Mouse (Mus musculus) midbrain, embryonic 16.5 days (tissue): ENCODE results near the gene Ino80d. TPM values are rescaled to one million over a fixed set of nuclear protein-coding genes. Genes with fewer than 3 reads are reported as not detected.
A peak's percentile ranks its signal among the peaks of the same experiment; 100 is the strongest.

Source experiments
- ATAC-seq: fragments of 200-750 bp; cut with Nextera tagmentation; 2 replicates; pipeline ENCODE4 v1.8.0; 2017; ENCODE audit warnings: moderate TSS enrichment
- H3K27ac ChIP-seq: fragments of 300-500 bp; sonication (generic); 2 replicates; pipeline ENCODE4 v1.5.1; 2014; ENCODE audit warnings: mild to moderate bottlenecking, low read length, mixed read lengths
- H3K27me3 ChIP-seq: fragments of 300-500 bp; sonication (generic); 2 replicates; pipeline ENCODE4 v1.6.1; 2014; ENCODE audit warnings: low read depth, low read length, mixed read lengths; ENCODE audit not compliant: control insufficient read depth, insufficient read depth
- H3K36me3 ChIP-seq: fragments of 300-500 bp; sonication (generic); 2 replicates; pipeline ENCODE4 v1.6.1; 2014; ENCODE audit warnings: mild to moderate bottlenecking, low read length, moderate library complexity, mixed read lengths; ENCODE audit not compliant: control insufficient read depth, insufficient read depth
- H3K4me1 ChIP-seq: fragments of 300-500 bp; sonication (generic); 2 replicates; pipeline ENCODE4 v1.6.1; 2014; ENCODE audit warnings: mild to moderate bottlenecking, low read length, mixed read lengths; ENCODE audit not compliant: control insufficient read depth, insufficient read depth
- H3K4me2 ChIP-seq: fragments of 300-500 bp; sonication (generic); 2 replicates; pipeline ENCODE4 v1.6.1; 2014; ENCODE audit warnings: mild to moderate bottlenecking, low read length, mixed read lengths
- H3K4me3 ChIP-seq: fragments of 300-500 bp; sonication (generic); 2 replicates; pipeline ENCODE4 v1.5.1; 2014; ENCODE audit warnings: low read depth, mild to moderate bottlenecking, low read length, moderate library complexity, mixed read lengths
- H3K9ac ChIP-seq: fragments of 300-500 bp; sonication (generic); 2 replicates; pipeline ENCODE4 v1.6.1; 2014; ENCODE audit warnings: low read depth, low read length, mixed read lengths
- H3K9me3 ChIP-seq: fragments of 300-500 bp; sonication (generic); replicated peaks from 2 replicates; pipeline ENCODE4 v1.6.1; 2014; ENCODE audit warnings: mild to moderate bottlenecking, low read length, mixed read lengths; ENCODE audit not compliant: control insufficient read depth, poor library complexity, severe bottlenecking
- WGBS: fragments of 180-500 bp; shearing (Covaris S2); extraction: QIAGEN DNeasy Blood & Tissue Kit; methylation state at CpG from one replicate; pipeline ENCODE4 v1.1.7; 2014; 5-methylcytosine and 5-hydroxymethylcytosine counted together
- polyA plus RNA-seq: library from polyadenylated mRNA; unstranded; fragments of >200 nt; fragmentation: Nextera tagmentation; extraction: Ambion mirVana; gene quantifications from 2 replicates; pipeline ENCODE4 v1.2.1, GENCODE M21; 2015

Ino80d gene
- polyA plus RNA-seq, 1 experiment from 2014 or later: 8.9 TPM

DNA sequence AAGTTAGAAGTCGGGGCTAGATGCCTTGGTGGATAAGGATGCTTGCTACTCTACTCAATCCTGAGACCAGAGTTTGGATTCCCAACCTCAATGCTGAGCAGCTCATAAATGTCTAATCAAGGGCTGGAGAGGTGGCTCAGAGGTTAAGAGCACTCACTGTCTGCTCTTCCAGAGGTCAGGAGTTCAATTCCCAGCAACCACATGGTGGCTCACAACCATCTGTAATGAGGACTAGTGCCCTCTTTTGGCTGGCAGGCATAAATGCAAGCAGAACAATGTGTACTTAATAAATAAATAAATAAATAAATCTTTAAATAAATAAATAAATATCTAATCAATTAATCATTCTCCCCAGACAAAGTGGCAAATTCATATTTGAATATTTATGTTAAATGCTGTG lies 25.9 kb downstream of the Ino80d start:
- no peak overlapping the region for H3K4me2 ChIP-seq
- no peak overlapping the region for H3K9ac ChIP-seq
- H3K27ac ChIP-seq: no peak overlapping the region
- H3K27me3 ChIP-seq: no peaks in the 10 kb centered on the region
- H3K4me3 ChIP-seq: no peak overlapping the region
- H3K4me1 ChIP-seq: no peaks in the 10 kb centered on the region
- no peak for ATAC-seq
- peaks cover 36% of the 10 kb centered on the region for H3K36me3 ChIP-seq
- no peaks in the 10 kb centered on the region for H3K9me3 ChIP-seq
- WGBS: 92% methylated on average over 1 of the region's 1 CpGs

DNA sequence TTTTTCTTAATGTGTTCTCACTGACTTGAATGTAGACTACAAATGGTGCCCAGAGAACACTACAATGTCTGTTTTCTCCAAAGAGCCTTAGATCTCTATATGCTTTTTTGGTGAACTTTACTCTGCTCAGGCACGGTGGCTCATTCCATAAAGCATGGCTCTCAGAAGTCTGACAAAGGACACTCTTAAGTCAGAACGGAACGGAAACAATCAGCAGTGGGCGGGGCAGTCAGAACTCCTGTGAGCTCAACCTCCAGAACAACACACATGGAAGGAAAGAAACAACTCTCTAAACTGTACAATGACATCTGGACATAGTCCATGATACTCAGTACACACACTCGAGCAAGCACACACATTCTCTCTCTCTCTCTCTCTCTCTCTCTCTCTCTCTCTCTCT lies 34.2 kb downstream of the Ino80d start:
- Histone ChIP-seq H3K4me1 (no peaks in the 10 kb centered on the region), H3K4me2 (no peak overlapping the region), H3K4me3 (no peak overlapping the region), H3K9me3 (no peaks in the 10 kb centered on the region), H3K27me3 (no peaks in the 10 kb centered on the region), H3K9ac (no peak overlapping the region), H3K27ac (no peak overlapping the region), H3K36me3 (peaks cover 14% of the 10 kb centered on the region)
- WGBS: 88% methylated on average over 5 of the region's 5 CpGs
- no peak for ATAC-seq

DNA sequence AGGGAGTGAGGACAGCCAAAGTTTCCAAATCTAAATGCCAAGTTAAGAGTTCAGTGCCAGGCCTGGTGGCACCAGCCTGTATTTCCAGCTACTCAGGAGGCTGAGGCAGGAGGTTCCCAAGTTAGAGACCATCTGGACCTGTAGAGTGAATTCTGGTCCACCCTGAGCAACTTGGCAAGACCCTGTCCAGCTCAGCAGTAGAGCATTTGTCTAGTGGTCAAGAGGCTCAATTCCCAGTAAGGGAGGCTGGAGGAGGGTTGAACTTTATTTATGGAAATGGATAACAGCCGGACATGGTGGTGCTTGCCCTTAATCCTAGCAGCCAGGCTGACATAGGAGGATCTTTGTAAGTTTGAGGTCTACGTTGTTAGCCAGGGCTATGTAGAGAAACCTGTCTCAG lies 38.1 kb downstream of the Ino80d start:
- H3K36me3 ChIP-seq: peaks cover 29% of the 10 kb centered on the region
- WGBS: 90% methylated on average over 2 of the region's 2 CpGs
- ATAC-seq: no peak

DNA sequence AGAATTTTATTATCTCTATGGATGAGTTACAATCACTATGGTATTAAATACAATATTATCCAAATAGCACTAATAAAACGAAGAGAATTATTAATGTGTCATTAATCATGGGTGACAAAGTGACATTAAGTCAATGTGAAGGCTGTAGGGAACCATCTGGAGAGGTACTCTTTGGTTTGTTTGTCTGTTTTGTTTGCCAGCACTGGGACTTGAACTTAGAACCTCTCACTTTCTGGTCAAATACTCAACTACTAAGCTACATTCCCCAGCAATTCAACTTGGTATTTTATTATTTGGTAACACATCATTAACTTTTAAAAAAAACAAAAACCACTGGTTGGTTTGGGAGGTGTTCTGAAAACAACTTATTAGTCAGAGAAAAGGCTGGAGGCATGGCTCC lies 43.1 kb downstream of the Ino80d start:
- WGBS: 97% methylated on average over 1 of the region's 1 CpGs
- no peak overlapping the region for H3K27ac ChIP-seq
- H3K9ac ChIP-seq: no peak overlapping the region
- no peak overlapping the region for H3K4me2 ChIP-seq
- no peaks in the 10 kb centered on the region for H3K4me1 ChIP-seq
- ATAC-seq: no peak
- no peak overlapping the region for H3K4me3 ChIP-seq
- H3K9me3 ChIP-seq: peaks cover 5% of the 10 kb centered on the region; the same call in 1 of the 2 replicates
- no peaks in the 10 kb centered on the region for H3K27me3 ChIP-seq
- H3K36me3 ChIP-seq: peaks cover 40% of the 10 kb centered on the region

More for the DNA sequence above, 38.1 kb downstream of the Ino80d start:
- Histone ChIP-seq H3K4me3 (no peak overlapping the region), H3K4me1 (no peaks in the 10 kb centered on the region), H3K9me3 (no peaks in the 10 kb centered on the region), H3K27me3 (no peaks in the 10 kb centered on the region), H3K4me2 (no peak overlapping the region), H3K9ac (no peak overlapping the region), H3K27ac (no peak overlapping the region)

DNA sequence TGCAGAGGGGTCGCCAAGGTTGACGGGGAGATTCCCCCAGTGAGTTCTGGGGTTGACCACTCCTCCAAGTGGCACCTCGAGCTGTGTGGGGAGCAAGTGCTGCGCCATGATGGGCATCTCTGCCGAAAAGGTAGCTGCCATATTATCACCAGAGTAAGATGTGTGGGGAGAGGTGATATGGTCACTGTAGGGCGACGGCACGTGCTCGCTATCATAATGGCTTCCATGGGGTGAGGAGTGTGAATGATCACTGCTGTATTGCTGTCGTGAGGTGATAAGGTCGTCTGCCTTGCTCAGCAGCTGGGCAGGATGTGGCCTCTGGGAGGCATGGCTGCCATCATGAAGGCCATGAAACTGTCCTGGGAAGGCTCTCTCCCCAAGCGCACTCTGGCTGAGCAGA lies 56.1 kb downstream of the Ino80d start:
- Histone ChIP-seq H3K27ac (no peak overlapping the region), H3K9me3 (no peaks in the 10 kb centered on the region), H3K9ac (no peak overlapping the region), H3K4me3 (no peak overlapping the region), H3K4me2 (no peak overlapping the region), H3K36me3 (peaks cover 39% of the 10 kb centered on the region), H3K27me3 (no peaks in the 10 kb centered on the region), H3K4me1 (no peaks in the 10 kb centered on the region; the same call in 1 of the 2 replicates)
- 94% methylated on average over 12 of the region's 12 CpGs for WGBS
- ATAC-seq: no peak

DNA sequence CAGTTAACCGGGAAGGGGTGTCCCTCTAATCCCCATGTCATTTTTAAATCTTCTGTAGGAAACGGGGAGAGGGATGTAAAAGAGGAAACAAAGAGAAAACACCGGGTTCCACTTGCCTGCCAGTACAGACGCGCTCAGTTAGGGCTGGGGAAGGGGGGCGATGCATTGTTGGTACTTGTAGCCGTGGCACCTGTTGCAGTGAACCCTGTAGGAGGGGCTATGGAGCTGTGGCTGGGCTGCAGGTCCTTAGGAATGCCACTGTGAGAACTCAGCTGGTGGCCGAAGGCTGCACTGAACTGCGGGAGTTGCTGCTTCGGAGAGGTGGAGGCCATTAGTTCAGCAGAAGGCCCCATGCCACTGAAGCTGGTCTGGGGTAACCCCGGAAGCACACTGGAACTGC lies 56.6 kb downstream of the Ino80d start:
- ATAC-seq: no peak
- Histone ChIP-seq H3K27ac (no peak overlapping the region), H3K4me3 (no peak overlapping the region), H3K9ac (no peak overlapping the region), H3K9me3 (no peaks in the 10 kb centered on the region), H3K4me2 (no peak overlapping the region), H3K36me3 (peaks cover 37% of the 10 kb centered on the region), H3K27me3 (no peaks in the 10 kb centered on the region), H3K4me1 (no peaks in the 10 kb centered on the region; the same call in 1 of the 2 replicates)
- 78% methylated on average over 11 of the region's 11 CpGs for WGBS

DNA sequence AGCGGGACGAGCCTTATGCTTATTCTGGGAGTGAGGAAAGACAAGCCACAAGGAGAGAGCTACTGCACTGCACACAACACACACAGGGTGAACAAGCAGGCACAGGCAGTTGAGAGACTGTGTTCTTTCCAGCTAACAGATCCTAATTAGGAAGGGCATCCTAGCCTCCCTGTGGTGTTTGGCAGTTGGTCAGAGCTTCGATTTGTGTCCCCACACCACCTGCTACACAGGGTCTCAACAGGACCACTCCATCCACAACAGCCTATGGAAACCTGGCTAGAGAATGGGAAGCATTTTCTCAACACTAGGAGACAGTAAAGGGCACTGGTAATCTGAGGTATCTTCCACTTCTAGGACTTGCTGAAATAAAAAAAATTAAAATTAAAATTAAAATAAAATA lies 57.1 kb downstream of the Ino80d start:
- no peaks in the 10 kb centered on the region for H3K9me3 ChIP-seq
- ATAC-seq: no peak
- no peaks in the 10 kb centered on the region; the same call in 1 of the 2 replicates for H3K4me1 ChIP-seq
- WGBS: 82% methylated on average over 3 of the region's 3 CpGs
- peaks cover 37% of the 10 kb centered on the region for H3K36me3 ChIP-seq
- H3K4me2 ChIP-seq: no peak overlapping the region
- H3K27me3 ChIP-seq: no peaks in the 10 kb centered on the region
- H3K27ac ChIP-seq: no peak overlapping the region
- no peak overlapping the region for H3K9ac ChIP-seq
- no peak overlapping the region for H3K4me3 ChIP-seq

DNA sequence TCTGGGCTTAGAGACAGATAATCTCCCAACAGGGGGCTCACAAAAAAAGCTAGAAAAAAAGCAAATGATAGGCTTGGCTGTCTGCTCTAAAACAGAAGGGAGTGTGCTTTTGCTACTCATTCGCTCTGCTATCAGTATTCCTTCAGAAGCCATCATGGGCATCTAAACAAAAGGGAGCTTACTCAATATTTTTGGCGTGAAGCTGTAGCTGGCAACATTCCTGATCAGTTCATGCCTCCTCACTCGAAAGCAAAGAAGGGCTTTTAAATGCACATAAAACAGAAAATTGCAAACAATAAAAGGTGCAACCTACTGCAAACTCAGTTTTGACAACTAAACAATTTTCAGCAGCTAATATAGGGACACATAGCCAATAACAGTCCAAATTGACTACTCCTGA lies 59.1 kb downstream of the Ino80d start:
- peak overlapping the region; percentile 4; the same call in 1 of the 2 replicates for H3K27ac ChIP-seq
- no peak overlapping the region for H3K4me2 ChIP-seq
- H3K4me1 ChIP-seq: no peaks in the 10 kb centered on the region; the same call in 1 of the 2 replicates
- H3K9me3 ChIP-seq: no peaks in the 10 kb centered on the region
- WGBS: 42% methylated on average over 3 of the region's 3 CpGs
- H3K9ac ChIP-seq: no peak overlapping the region
- peaks cover 23% of the 10 kb centered on the region for H3K36me3 ChIP-seq
- H3K4me3 ChIP-seq: no peak overlapping the region
- no peaks in the 10 kb centered on the region for H3K27me3 ChIP-seq
- no peak for ATAC-seq

DNA sequence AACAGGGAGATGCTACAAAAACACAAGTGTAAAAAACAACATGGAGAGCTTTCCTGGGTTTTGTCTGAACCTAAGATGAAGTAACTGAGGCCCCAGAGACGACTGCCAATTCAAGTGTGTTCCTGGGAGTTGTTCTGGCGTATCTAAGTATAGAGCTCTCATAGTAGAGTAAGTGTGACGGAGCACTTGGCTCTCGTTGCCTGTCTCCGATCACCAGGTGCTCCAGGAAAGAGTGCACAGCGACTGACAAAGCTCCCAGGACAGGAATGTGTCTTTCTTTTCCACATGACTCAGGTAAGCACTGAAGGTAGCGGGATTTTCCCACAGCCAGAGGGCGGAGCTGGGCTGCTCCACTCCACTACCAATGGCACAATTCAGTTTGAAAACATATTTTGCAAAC lies 63.6 kb downstream of the Ino80d start:
- Histone ChIP-seq H3K27me3 (no peaks in the 10 kb centered on the region), H3K4me3 (no peak overlapping the region), H3K27ac (no peak overlapping the region), H3K36me3 (no peaks in the 10 kb centered on the region; the same call in 1 of the 2 replicates), H3K9me3 (no peaks in the 10 kb centered on the region), H3K9ac (no peak overlapping the region), H3K4me2 (no peak overlapping the region), H3K4me1 (no peaks in the 10 kb centered on the region; the same call in 1 of the 2 replicates)
- WGBS: 85% methylated on average over 8 of the region's 8 CpGs
- no peak for ATAC-seq
